Comparison of ENCODE assay signal across 13 mouse cellular contexts in the genomic region with DNA sequence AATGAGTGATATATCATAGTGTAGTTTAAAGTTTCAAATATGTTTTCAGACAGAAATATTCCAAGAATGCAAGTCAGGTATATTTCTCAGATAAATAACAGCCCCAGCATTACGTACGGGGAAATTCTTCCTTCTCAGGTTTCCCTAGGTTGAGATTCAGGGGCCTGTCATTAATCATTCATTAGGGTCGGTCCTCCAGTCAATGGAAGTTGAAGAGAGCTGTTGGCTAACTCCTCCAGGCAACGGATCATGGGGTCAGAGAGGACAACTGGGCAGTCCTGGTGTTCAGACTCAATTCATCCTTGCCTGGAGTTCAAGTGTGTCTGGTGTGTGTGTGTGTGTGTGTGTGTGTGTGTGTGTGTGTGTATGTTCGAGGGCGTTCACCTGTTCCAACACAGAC. TPM values are rescaled to one million over a fixed set of nuclear protein-coding genes. Genes with fewer than 3 reads are reported as not detected.
A peak's percentile ranks its signal among the peaks of the same experiment; 100 is the strongest.
DNase-seq lines count a peak whose midpoint lies in the region; ATAC-seq and TF ChIP-seq lines count a peak whose summit lies in the region.
"Had no signal": no experiment of that assay in that cellular context is flagged by ENCODE, and none has a peak within 500 bp of the region (broad histone marks: within the 10 kb centered on the region; RNA-seq: fewer than 3 reads in every experiment).

No protein-coding gene starts in this region.

- no peaks in the 10 kb centered on the region for H3K9me3 ChIP-seq in forebrain, embryonic 15.5 days
- no peaks in the 10 kb centered on the region for H3K9me3 ChIP-seq in forebrain, embryonic 10.5 days
- no peaks in the 10 kb centered on the region for H3K9me3 ChIP-seq in lung, embryonic 15.5 days

- TF ChIP-seq CTCF in lung, adult 2 months (IDR thresholded peaks at IDR 0.05; ENCODE audit: insufficient read depth, low read length), result no peak

- H3K27me3 ChIP-seq in forebrain, embryonic 15.5 days, result peaks cover 36% of the 10 kb centered on the region
- peaks cover 78% of the 10 kb centered on the region for H3K27me3 ChIP-seq in forebrain, embryonic 10.5 days (ENCODE audit: poor library complexity, severe bottlenecking)
- H3K27me3 ChIP-seq in lung, embryonic 15.5 days, result peaks cover 59% of the 10 kb centered on the region

- no peak for DNase-seq in forebrain, embryonic 10.5 days (ENCODE audit: extremely low spot score, low spot score)
- DNase-seq in lung, adult 2 months, result no peak
- peak; percentile 78 for DNase-seq in mesoderm, embryonic 11.5 days (ENCODE audit: low read depth, low spot score)
- peak; percentile 43 for DNase-seq in yolk sac, embryonic 10.5 days (ENCODE audit: low spot score)
- DNase-seq in gastrocnemius, adult 8-10 months (ENCODE audit: low spot score in 2 of 2), result no peak
- DNase-seq: kidney, postnatal 25 days had no signal

- WGBS in forebrain, embryonic 15.5 days, result 33% methylated on average over 6 of the region's 6 CpGs
- 26% methylated on average over 6 of the region's 6 CpGs for WGBS in forebrain, embryonic 10.5 days
- 17% methylated on average over 6 of the region's 6 CpGs for WGBS in lung, embryonic 15.5 days
- WGBS in lung, adult 2 months, result 29% methylated on average over 6 of the region's 6 CpGs

- peak overlapping the region; percentile 67; the same call in 1 of the 2 replicates for H3K4me3 ChIP-seq in forebrain, embryonic 15.5 days
- H3K4me3 ChIP-seq in forebrain, embryonic 10.5 days, result no peak overlapping the region
- 0 out of 2 replicates have a peak overlapping the region, but pooled peaks have one; percentile 50 for H3K4me3 ChIP-seq in lung, embryonic 15.5 days
- no peak overlapping the region for H3K4me3 ChIP-seq in lung, adult 2 months (replicated peaks; ENCODE audit: extremely low read depth, low read depth, low read length)

- H3K9ac ChIP-seq in forebrain, embryonic 15.5 days (replicated peaks), result no peak overlapping the region
- no peak overlapping the region for H3K9ac ChIP-seq in lung, embryonic 15.5 days

- ATAC-seq in forebrain, embryonic 15.5 days (replicated peaks), result no peak
- ATAC-seq in lung, embryonic 15.5 days (ENCODE audit: borderline replicate concordance, extremely low read depth, low FRiP score, low TSS enrichment), result no peak
- no peak for ATAC-seq in erythroblast, adult 5-6 weeks (replicated peaks; ENCODE audit: low FRiP score, poor library complexity, severe bottlenecking)

- H3K4me1 ChIP-seq in forebrain, embryonic 15.5 days, result peaks cover 20% of the 10 kb centered on the region
- H3K4me1 ChIP-seq in forebrain, embryonic 10.5 days, result peaks cover 24% of the 10 kb centered on the region
- H3K4me1 ChIP-seq in lung, embryonic 15.5 days, result peaks cover 16% of the 10 kb centered on the region
- H3K4me1 ChIP-seq in lung, adult 2 months (ENCODE audit: control insufficient read depth, insufficient read depth, low read length), result no peaks in the 10 kb centered on the region

- H3K36me3 ChIP-seq in forebrain, embryonic 15.5 days, result no peaks in the 10 kb centered on the region
- no peaks in the 10 kb centered on the region for H3K36me3 ChIP-seq in forebrain, embryonic 10.5 days (replicated peaks)
- no peaks in the 10 kb centered on the region for H3K36me3 ChIP-seq in lung, embryonic 15.5 days
- H3K36me3 ChIP-seq: G1E had no signal

- no peak overlapping the region for H3K4me2 ChIP-seq in forebrain, embryonic 15.5 days (replicated peaks)
- H3K4me2 ChIP-seq in lung, embryonic 15.5 days, result peak overlapping the region; percentile 94

- H3K27ac ChIP-seq in forebrain, embryonic 15.5 days (replicated peaks), result no peak overlapping the region
- no peak overlapping the region for H3K27ac ChIP-seq in forebrain, embryonic 10.5 days
- H3K27ac ChIP-seq in lung, embryonic 15.5 days, result no peak overlapping the region

- no peak for TF ChIP-seq POLR2A in lung, adult 2 months (IDR thresholded peaks at IDR 0.05; ENCODE audit: borderline replicate concordance, extremely low read depth, low read depth, low read length)

RNA-seq across cellular contexts. Expression of a gene that starts 0.8 kb away (rescaled TPM):
- 0.59 and 0.79 TPM in 2 replicates for polyA plus RNA-seq in forebrain, embryonic 15.5 days (2015; fragmentation: Nextera tagmentation; extraction: Ambion mirVana)
- not detected in 2 replicates for polyA plus RNA-seq in forebrain, embryonic 10.5 days (2016; fragmentation: Nextera tagmentation; extraction: Ambion mirVana)
- polyA plus RNA-seq in lung, embryonic 15.5 days (2015; fragmentation: Nextera tagmentation; extraction: Ambion mirVana), result 0.33 and 0.64 TPM in 2 replicates
- polyA plus RNA-seq in lung, adult 2 months (2012; rRNA removed), result not detected in 2 replicates
- under 1 TPM; 0.11 to 0.56 (median 0.42) TPM for total RNA-seq in gastrocnemius, adult 8-10 months (2022)
- not detected in 2 replicates for total RNA-seq in erythroblast, adult 5-6 weeks (2015; ENCODE audit: low replicate concordance)
- not detected in 2 replicates for total RNA-seq in erythroblast, adult 5-6 weeks (2017; ENCODE audit: low replicate concordance)
- total RNA-seq: common myeloid progenitor, adult 5-6 weeks; G1E; neutrophil, adult 5-6 weeks had no signal
- polyA plus RNA-seq: G1E; small intestine, adult 2 months had no signal

Comparison
In these comparisons a context has a peak if more than half of its experiments do, and no peak if none do; other contexts are left out.
1. H3K4me3 ChIP-seq: peak in forebrain, embryonic 15.5 days (single experiment) and lung, embryonic 15.5 days (single experiment); none in forebrain, embryonic 10.5 days (single experiment) and lung, adult 2 months (single experiment).
2. DNase-seq: peak in mesoderm, embryonic 11.5 days (single experiment) and yolk sac, embryonic 10.5 days (single experiment); none in forebrain, embryonic 10.5 days (single experiment), lung, adult 2 months (single experiment) and gastrocnemius, adult 8-10 months (0 of 2).